Mouse (Mus musculus): Measurements from ENCODE around the gene Ttc39d.

- TF ChIP-seq POLR2A (IDR thresholded peaks at IDR 0.05; ENCODE audit: borderline replicate concordance, control insufficient read depth, low read depth, low read length) (no peak), CTCF (IDR thresholded peaks at IDR 0.05; ENCODE audit: control insufficient read depth, insufficient read depth, low read length) (no peak)
These were observed 41.5 kb upstream of the Ttc39d start for GRCm38 (mm10) chr17:80165741-80166140.

Data from bone marrow, adult 2 months (tissue).